Mouse (Mus musculus) layer of hippocampus, adult 9-11 months (tissue): ENCODE data around the gene Clpb.
"Not testable (repeated sequence)": the region's sequence is repeated elsewhere in the genome, so short reads cannot be mapped to it uniquely, and the experiment has no call there.

Source experiments
- DNase-seq: peaks from one replicate; pipeline ENCODE4 v3.0.0; 2022

Clpb gene

GRCm38 (mm10) chr7:101663514-101664159, at the start of gene Clpb:
Clpb (plus strand) TSS chr7:101663633.
- peak; percentile 98 for DNase-seq

DNA sequence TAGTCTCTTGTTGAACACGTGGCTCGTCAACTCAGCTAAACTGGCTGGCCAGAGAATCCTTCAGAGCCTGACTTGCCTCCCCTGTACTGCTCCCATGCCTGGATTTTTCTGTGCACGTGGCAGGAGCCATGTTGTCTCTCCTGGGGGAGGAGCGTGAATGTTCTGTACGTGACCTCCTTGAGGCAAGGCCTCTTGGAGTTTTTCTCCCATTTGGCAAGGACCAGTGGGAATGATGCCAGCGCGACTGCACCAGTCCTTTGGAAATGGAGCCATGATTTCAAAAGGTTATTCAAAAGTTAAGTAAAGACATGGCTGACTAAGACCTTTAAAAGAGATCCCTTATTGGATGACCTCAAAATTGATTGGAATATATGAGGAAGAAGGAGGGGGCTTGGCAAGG, 48.0 kb upstream of the Clpb start:
- no peak for DNase-seq

DNA sequence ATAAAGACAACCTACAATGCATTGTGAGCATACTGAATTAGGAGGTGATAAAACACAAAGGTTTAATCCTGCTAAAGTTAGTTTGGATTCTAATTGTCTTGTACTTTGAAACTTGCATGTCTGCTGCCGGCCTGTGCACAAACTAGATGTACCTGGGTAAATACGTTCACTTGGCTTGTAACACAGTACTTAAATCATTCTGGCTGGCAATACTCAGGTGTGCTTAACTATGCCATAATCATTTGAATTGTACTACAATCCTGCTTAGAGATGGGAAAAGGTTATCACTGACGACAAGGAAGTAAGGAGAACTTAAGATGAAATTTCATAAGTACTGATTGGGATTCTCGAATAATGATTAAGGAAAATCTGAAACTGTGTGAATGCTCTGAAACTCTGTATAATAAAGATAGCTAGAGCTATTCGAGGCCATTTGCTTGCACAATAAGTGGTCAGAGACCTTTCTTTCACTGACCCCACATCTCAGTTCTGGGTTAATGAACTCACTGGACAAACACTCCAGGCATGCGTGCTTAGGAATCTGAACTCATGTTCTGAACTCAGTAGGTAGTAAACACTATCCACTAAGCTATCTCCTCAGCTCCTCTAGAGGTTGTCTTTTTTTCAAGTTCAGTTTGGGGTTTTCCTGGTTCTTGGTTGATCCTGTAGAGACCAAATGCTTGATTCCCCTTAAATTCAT, 47.1 kb upstream of the Clpb start:
- no peak for DNase-seq

DNA sequence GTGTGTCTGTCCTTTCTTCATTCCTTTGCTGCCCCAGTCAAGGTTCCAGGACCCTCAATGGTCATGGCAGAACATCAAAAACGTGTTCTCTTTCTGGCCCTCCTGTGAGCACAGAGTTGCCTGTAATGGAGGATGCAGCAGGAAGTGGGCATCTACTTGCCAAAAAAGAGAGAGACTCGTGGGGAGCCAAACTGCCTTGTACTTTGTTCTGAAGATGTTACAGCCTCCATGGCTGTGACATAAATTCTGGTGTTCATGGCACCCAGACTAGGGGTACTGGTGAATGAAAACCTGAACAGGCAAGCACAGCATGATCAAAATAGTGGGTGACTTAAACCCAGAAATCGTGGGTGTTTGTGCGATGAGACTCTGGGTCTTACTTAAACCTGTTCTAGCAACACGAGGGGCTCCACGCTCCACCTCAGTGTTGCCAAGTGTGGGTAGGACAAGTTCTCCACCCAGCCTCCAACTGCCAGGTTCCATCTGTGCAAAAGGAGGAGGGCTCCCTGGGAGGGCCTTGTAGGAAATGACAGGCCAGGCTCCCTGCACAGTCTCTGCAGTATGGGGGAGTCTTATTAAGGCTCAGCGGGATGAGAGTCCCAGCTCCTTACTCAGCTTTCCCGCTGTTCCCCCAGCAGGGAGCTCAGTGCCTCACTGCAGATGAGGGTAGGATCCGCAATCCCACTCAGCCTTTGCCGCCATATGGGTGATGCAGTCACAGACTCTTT, 45.8 kb upstream of the Clpb start:
- peak; percentile 89 for DNase-seq

GRCm38 (mm10) chr7:101618273-101618672, 45.2 kb upstream of the Clpb start:
- no peak for DNase-seq

DNA sequence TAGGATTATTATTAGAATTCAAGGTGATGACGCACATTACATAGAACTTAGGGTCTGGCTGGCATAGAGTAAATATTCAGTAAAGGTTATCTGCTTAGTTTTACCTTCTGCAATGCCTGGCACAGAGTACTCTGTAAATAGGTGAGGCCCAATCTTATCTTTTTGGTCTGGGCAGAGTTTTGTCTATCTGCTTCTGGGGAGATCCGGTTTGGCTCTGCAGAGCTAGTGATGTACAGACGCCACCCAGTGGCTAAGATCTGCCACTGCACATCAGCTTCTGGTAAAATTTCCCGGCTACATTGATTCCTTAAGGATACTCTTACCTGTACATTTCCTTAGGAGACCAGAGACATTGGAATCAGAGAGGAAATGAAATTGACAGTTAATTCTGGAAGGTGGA, 43.1 kb upstream of the Clpb start:
- DNase-seq: peak; percentile 53

GRCm38 (mm10) chr7:101621861-101622260, 41.6 kb upstream of the Clpb start:
- not testable (repeated sequence) for DNase-seq

GRCm38 (mm10) chr7:101624283-101624682, 39.1 kb upstream of the Clpb start:
- no peak for DNase-seq

DNA sequence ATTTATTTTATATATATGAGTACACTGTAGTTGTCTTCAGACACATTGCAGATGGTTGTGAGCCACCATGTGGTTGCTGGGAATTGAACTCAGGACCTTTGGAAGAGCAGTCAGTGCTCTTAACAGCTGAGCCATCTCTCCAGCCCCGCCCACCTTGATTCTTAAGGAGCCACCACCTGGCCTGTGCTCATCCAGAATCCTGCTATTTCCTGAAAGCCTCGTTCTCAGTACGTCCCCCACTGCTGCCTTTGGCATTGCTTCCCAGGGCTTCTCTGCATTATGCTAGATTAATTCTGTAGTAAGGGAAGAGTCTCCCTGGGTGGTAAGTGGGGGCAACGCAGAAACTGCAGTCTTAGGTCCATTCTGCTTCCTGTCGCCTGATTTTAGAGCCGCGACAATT, 36.3 kb upstream of the Clpb start:
- peak; percentile 19 for DNase-seq

- no peak for DNase-seq
These were observed 35.0 kb upstream of the Clpb start for GRCm38 (mm10) chr7:101628481-101628880.

DNA sequence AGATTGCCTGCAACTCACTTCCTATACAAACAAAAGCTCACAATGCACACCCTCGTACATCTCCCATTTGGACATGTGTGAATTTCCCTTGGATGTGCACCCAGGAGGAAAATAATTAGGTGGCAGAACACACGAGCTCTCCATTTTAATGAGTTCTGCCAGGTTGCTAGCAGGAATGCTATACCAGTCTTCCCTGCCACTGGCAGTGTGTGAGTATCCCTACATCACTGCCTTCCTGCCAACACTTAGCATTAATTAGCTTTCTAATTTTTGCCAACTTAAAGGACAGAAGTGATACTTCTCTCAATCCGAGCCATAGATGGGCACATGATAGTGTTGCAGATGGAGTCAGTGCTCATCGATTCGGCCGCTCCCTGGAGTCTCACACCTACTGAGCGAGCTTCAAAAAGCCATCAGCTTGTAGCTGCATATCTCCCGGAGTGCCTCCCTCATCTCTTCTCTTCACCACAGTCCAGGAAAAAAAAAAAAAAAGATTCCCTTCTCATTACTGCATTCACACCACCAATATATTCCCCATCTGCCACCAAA, 29.7 kb upstream of the Clpb start:
- DNase-seq: no peak

GRCm38 (mm10) chr7:101634513-101634912, 28.9 kb upstream of the Clpb start:
- no peak for DNase-seq

DNA sequence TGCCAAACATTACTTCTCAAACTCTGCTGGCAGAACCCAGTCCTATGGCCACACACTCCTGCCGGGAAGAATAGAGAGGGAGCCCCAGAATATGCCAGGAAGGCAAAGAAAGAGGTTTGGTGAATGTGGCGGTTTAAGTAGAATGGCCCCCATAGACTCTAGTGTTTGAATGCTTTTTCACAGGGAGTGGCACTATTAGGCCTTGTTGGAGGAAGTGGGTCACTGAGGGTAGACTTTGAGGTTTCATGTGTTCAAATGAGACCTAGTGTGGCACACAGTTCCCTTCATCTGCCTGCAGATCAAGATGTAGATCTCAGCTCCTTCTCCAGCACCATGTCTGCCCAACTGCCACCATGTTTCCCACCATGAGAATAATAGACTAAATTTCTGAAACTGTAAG, 27.4 kb upstream of the Clpb start:
- DNase-seq: no peak

DNA sequence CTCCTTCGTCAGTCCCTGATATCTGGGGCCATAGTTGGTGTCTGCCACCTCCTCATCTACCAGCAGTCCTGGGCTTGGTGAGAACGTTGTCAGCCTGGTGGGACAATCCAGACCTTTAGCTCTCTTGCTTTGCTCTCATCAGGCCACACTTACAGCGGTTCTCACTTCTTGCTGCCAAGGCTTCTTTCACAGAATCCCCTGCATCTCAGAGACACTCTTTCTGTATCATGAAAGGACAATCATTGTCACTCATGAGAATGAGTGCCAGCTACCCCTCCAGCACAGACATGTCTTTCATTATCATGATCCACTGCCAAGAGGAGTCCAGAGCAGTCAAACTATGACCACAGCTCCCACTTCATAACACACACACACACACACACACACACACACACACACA, 19.6 kb upstream of the Clpb start:
- no peak for DNase-seq

DNA sequence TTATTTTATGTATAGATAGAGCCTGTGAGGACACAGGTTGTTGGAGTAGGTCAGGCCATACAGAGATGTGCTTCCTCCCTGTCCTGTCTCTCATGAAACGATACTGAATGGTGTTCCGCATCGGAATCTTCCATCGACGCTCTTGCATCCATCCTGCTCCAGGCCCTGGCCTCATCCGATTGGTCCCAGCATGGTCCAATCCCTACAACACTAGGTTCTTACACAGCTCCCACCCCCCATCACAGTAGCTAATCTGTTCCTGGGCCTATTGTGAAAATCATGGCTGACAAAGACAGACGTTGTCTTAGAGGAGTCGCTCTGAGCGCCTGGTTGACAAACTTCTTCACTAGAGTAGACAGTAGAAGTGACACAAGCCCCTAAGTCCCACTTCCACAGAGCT, 13.7 kb upstream of the Clpb start:
- no peak for DNase-seq

GRCm38 (mm10) chr7:101650565-101650964, 12.9 kb upstream of the Clpb start:
- no peak for DNase-seq

DNA sequence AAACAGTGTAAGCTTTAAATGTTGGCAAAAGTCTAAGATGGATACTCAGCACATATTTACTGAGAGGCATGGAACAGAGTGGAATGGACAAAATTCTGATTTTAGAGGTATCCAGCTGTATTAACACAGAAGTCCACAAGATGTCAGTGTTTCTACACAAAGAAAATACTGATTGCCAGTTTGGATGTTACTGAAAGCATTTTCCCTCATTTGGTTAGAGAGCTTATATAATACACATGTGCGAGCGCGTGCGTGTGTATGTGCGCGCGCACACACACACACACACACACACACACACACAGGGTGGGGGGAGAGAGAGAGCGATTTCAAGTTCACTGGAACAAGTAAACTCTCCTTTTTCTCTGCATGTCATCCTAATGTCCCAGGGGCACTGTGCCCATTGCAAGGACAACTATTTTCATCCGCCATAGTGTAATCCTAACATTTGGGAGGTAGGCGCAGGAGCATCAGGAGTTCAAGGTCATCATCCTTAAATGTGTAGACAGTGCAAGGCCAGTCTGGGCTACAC, 9.7 kb upstream of the Clpb start:
- peak; percentile 80 for DNase-seq

DNA sequence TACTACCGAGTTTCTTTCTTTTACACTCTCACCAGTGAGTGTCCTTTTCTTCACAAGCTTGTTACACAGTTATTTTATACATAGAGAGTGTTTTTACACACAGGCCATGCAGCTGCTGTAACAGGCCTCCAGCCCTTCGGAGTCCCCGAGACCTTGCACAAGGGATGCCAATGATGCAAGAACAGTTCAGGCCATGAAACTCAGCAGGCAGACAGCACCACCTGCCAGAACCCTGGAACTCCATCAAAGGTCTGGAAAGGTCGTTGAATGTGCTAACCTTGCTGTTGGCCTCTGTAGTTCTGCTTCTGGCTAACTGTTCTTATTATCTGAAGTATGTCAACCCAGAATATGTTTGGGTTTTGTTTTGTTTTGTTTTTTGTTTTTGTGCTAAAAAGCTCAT, 8.5 kb upstream of the Clpb start:
- DNase-seq: no peak

GRCm38 (mm10) chr7:101662006-101662405, 1.4 kb upstream of the Clpb start:
- no peak for DNase-seq

DNA sequence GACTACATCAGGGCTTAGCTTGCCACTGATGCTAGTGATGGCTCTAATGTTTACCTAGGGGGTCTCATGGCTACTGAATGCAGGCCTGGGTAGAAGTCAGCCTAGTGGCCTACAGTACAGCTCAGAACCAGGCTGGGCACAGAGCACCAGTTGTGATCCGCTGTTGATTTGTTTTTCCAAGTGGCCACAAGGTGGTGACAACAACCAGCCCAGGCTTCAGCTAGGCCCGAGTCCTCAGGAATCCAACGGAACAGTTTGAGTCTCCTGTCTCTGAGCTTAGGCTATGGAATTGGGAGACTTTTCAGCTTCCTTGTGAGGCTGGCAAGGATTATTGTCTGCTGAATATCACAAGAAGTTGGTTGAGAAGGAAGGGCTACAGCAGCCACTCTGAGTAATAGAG, 3.1 kb downstream of the Clpb start:
- DNase-seq: peak; percentile 48

DNA sequence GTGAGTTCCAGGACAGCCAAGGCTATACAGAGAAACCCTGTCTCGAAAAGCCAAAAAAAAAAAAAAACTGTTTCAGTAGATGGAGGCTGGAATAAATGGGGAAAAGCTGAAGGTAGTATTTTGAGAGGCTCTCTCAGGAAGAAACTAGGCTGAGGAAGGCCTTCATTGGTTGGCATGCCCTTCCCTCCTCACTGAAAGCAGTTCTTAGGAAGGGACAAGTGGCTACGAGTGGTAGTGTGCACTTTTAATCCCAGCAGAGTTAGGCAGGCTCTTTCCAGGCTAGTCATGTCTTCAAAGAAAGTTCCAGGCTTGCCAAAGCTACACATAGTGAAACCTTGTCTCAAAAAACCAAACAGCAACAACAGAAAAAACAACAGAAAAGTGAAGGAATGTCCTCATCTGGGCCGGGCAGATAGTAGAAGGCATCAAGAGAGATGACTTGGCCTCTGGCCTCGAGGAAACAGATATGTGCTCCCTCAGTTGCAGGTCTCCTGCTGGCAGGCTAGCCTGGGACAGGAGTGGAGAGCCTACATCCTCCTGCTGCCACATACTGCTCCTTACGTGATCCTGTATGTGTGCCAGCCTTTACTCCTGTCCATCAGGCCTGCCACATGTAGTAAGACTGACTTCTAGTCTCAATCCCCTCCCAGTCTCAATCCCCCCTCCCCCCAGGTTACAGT, 8.3 kb downstream of the Clpb start:
- DNase-seq: no peak

- DNase-seq: no peak
These were observed 10.1 kb downstream of the Clpb start for GRCm38 (mm10) chr7:101673497-101673896.
